Mouse (Mus musculus): ENCODE data around the gene Gm12248.
"Not testable (repeated sequence)": the region's sequence is repeated elsewhere in the genome, so short reads cannot be mapped to it uniquely, and the experiment has no call there.

Gene Gm12248

GRCm38 (mm10) chr11:58102146-58102545 lies 9.2 kb upstream of the Gm12248 start:
- DNase-seq: no peak

GRCm38 (mm10) chr11:58101194-58101720 lies 8.3 kb upstream of the Gm12248 start:
- DNase-seq: no peak

- DNase-seq: no peak
Observed at GRCm38 (mm10) chr11:58100006-58100405, 7.1 kb upstream of the Gm12248 start.

- not testable (repeated sequence) for DNase-seq
Observed at GRCm38 (mm10) chr11:58098366-58098720, 5.4 kb upstream of the Gm12248 start.

GRCm38 (mm10) chr11:58097621-58098365 lies 4.9 kb upstream of the Gm12248 start:
- no peak for DNase-seq

GRCm38 (mm10) chr11:58096821-58097620 lies 4.1 kb upstream of the Gm12248 start:
- no peak for DNase-seq

- no peak for DNase-seq
Observed at GRCm38 (mm10) chr11:58096160-58096559, 3.2 kb upstream of the Gm12248 start.

GRCm38 (mm10) chr11:58095561-58095960 lies 2.6 kb upstream of the Gm12248 start:
- no peak for DNase-seq

GRCm38 (mm10) chr11:58094766-58095165 lies 1.8 kb upstream of the Gm12248 start:
- DNase-seq: no peak

GRCm38 (mm10) chr11:58092541-58092940 lies 393 bp downstream of the Gm12248 start:
- DNase-seq: no peak

- DNase-seq: no peak
Observed at GRCm38 (mm10) chr11:58081716-58082115, 11.2 kb downstream of the Gm12248 start.

GRCm38 (mm10) chr11:58077270-58077669 lies 15.7 kb downstream of the Gm12248 start:
- DNase-seq: no peak

- DNase-seq: no peak
Observed at GRCm38 (mm10) chr11:58072978-58073377, 20.0 kb downstream of the Gm12248 start.

- no peak for DNase-seq
Observed at GRCm38 (mm10) chr11:58065025-58065424, 27.9 kb downstream of the Gm12248 start.

GRCm38 (mm10) chr11:58062586-58062985 lies 30.3 kb downstream of the Gm12248 start:
- DNase-seq: no peak

GRCm38 (mm10) chr11:58061218-58061617 lies 31.7 kb downstream of the Gm12248 start:
- not testable (repeated sequence) for DNase-seq

- DNase-seq: peak; percentile 38
Observed at GRCm38 (mm10) chr11:58059752-58060151, 33.2 kb downstream of the Gm12248 start.

- peak; percentile 44 for DNase-seq
Observed at GRCm38 (mm10) chr11:58057455-58057854, 35.5 kb downstream of the Gm12248 start.

GRCm38 (mm10) chr11:58046438-58046837 lies 46.5 kb downstream of the Gm12248 start:
- no peak for DNase-seq

- no peak for DNase-seq
Observed at GRCm38 (mm10) chr11:58042861-58043431, 50.0 kb downstream of the Gm12248 start.

GRCm38 (mm10) chr11:58039027-58039426 lies 53.9 kb downstream of the Gm12248 start:
- DNase-seq: no peak

GRCm38 (mm10) chr11:58033635-58034034 lies 59.3 kb downstream of the Gm12248 start:
- DNase-seq: no peak

- DNase-seq: no peak
Observed at GRCm38 (mm10) chr11:58031176-58031575, 61.8 kb downstream of the Gm12248 start.

- DNase-seq: no peak
Observed at GRCm38 (mm10) chr11:58029869-58030268, 63.1 kb downstream of the Gm12248 start.
